Mouse (Mus musculus): ENCODE measurements around the gene Dnajc2. TPM values are rescaled to one million over a fixed set of nuclear protein-coding genes. Genes with fewer than 3 reads are reported as not detected.

The Dnajc2 gene
- polyA plus RNA-seq (2012; rRNA removed): 11.6 and 37.2 TPM in 2 replicates

GRCm38 (mm10) chr5:21785053-21785452, at the start of gene Dnajc2, which contains the start of gene Psmc2:
Dnajc2 (minus strand) TSS chr5:21785251.
Psmc2 (plus strand) TSS chr5:21785283.

GRCm38 (mm10) chr5:21736956-21737585, 48.0 kb downstream of the Dnajc2 start, which contains the start of gene Pmpcb:
Pmpcb (plus strand) TSS chr5:21737141.

Other genes with a start within 250 kb of the Dnajc2 start
- gene Lrrc17, start 241.7 kb downstream of the Dnajc2 start, polyA plus RNA-seq (2012; rRNA removed): 15.3 and 17.1 TPM in 2 replicates
- 1.0 and 1.7 TPM in 2 replicates for gene Fbxl13, start 139.6 kb downstream of the Dnajc2 start, polyA plus RNA-seq (2012; rRNA removed)
- gene Armc10, start 139.4 kb downstream of the Dnajc2 start, polyA plus RNA-seq (2012; rRNA removed): 57.2 and 418 TPM in 2 replicates
- gene Napepld, start 83.9 kb downstream of the Dnajc2 start, polyA plus RNA-seq (2012; rRNA removed): 8.1 and 8.5 TPM in 2 replicates
- gene Pmpcb, start 48.1 kb downstream of the Dnajc2 start, polyA plus RNA-seq (2012; rRNA removed): 30.2 and 32.3 TPM in 2 replicates
- 15.8 and 18.2 TPM in 2 replicates for gene Psmc2, start within 50 bp of the Dnajc2 start, polyA plus RNA-seq (2012; rRNA removed)
- gene Slc26a5, start 80.4 kb upstream of the Dnajc2 start, polyA plus RNA-seq (2012; rRNA removed): not detected in 2 replicates